Mouse (Mus musculus): ENCODE results near the gene Ttc41.

The Ttc41 gene

DNA sequence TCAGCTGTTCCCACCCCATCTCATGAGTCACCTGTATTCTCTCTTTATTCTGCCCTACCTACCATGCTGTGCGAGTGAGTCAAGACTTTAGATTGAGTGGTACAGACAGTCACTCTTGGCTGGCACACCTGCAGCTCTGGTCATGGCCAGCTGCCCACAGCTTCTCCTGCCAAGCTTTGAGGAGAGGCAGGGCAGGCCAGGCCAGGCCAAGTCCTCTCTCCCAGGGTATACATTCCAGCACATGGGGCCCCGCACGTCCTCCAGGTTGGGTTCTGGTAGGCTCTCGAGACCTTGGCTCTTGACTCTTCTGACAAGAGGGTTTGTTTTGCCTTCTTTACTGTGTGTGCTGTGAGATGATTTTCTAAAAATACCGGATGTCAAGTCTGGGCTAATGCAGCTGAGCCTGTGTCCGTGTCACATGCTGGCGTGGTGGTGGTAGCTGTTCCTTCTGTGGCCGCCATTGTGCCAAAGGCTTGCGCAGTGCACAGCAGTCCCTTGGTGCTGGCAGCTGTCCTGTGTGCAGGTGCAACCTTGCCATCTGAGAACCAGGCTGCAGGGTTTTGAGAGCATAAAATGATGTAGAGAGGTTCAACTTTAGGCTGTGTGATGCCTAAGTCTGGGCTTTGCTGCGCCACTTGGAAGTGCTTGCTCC lies 120.4 kb downstream of the Ttc41 start:
- DNase-seq (ENCODE audit: low spot score), result no peak
